Mouse (Mus musculus): ENCODE measurements around the gene Negr1. TPM values are rescaled to one million over a fixed set of nuclear protein-coding genes. Genes with fewer than 3 reads are reported as not detected.

Gene Negr1
- polyA plus RNA-seq, 1 experiment from 2014 or later, result 2.1 TPM

DNA sequence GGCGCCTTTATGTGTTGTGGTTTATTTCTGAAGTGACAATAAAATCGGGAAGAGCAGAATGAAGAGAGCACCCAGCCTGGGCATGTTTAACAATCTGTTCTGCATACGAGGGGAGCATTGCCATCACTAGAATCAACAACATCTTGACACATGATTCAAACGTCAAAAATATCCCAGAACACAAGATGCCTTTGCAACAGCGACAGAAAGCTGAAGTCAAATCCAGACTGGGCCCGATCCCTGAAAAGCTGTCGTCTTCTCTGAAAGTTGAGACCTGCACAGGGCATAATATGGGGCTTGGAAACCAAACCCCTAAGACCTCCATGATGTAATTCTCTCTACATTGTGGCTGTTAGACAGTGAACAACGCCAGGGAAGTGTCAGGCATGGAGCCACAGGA is 642.0 kb downstream of the Negr1 start:
- no peak for DNase-seq (ENCODE audit: extremely low spot score, low spot score)
- H3K27me3 ChIP-seq (ENCODE audit: poor library complexity, severe bottlenecking), result no peaks in the 10 kb centered on the region
- no peak overlapping the region for H3K27ac ChIP-seq
- H3K36me3 ChIP-seq (replicated peaks), result no peaks in the 10 kb centered on the region
- 87% methylated on average over 8 of the region's 8 CpGs for WGBS
- H3K4me3 ChIP-seq, result no peak overlapping the region
- no peaks in the 10 kb centered on the region for H3K4me1 ChIP-seq
- H3K9me3 ChIP-seq, result no peaks in the 10 kb centered on the region

DNA sequence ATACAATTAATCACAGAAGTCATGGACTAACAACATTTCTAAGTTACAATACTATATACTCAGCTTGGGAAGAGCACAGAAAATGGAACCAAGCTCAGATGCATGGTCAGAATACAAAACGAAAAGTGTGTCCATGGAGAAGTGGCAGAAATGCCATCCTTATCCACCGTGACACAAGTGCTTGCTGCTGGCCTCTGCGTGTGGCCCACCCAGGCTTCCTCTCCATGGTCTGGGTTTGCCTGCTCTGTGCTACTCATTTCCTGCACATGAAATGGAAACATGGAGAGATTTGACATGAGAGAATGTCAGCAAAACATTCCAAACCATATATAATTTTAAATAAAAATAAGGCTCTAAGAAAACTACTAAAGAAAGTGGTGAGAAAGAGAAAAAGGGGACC is 645.2 kb downstream of the Negr1 start:
- no peaks in the 10 kb centered on the region for H3K4me1 ChIP-seq
- no peaks in the 10 kb centered on the region for H3K36me3 ChIP-seq (replicated peaks)
- 62% methylated on average over 3 of the region's 3 CpGs for WGBS
- DNase-seq (ENCODE audit: extremely low spot score, low spot score), result no peak
- no peak overlapping the region for H3K4me3 ChIP-seq
- H3K9me3 ChIP-seq, result no peaks in the 10 kb centered on the region
- H3K27ac ChIP-seq, result no peak overlapping the region
- H3K27me3 ChIP-seq (ENCODE audit: poor library complexity, severe bottlenecking), result no peaks in the 10 kb centered on the region

DNA sequence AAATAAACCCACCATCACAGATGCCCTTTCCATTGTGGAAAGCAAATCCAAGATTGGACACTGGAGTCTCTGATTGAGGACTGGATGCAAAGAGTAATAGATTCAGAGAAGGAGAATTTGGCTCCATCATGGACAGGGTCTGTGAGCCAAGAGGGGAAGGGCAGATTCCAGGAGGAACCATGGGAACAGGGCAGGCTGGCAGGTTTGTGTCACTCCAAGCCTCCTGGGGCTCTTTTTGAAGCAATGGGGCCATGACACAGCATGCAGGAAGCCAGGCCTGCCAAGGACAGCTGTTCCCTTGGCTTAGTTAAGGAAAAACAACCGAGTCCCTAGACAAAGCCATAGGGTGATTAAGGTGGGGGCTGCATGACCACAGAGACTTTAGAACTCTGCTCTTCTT is 647.4 kb downstream of the Negr1 start:
- H3K4me1 ChIP-seq, result no peaks in the 10 kb centered on the region
- H3K4me3 ChIP-seq, result no peak overlapping the region
- no peaks in the 10 kb centered on the region for H3K9me3 ChIP-seq
- WGBS, result 31% methylated on average over 1 of the region's 1 CpGs
- H3K27me3 ChIP-seq (ENCODE audit: poor library complexity, severe bottlenecking), result no peaks in the 10 kb centered on the region
- H3K36me3 ChIP-seq (replicated peaks), result no peaks in the 10 kb centered on the region
- H3K27ac ChIP-seq, result no peak overlapping the region
- DNase-seq (ENCODE audit: extremely low spot score, low spot score), result no peak

DNA sequence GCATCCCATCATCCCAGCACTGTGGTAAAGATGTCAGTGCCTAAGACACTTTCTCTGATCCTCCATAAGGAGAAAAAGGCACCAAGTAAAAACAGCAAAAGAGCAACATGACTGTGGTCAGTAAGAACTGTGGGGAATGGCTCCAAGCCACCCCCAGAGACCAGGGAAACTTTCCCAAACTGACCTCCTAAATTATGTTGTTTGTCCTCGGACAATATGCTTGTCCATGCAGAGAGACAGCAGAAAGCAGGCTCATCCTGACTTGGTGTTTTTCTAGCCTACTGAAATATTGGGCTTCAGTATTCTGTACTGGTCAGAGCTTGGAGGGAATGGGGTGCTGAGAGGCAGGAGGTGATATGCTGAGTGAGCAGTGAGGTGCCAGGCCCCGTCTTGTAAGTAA is 647.8 kb downstream of the Negr1 start:
- Histone ChIP-seq H3K4me3 (no peak overlapping the region), H3K27me3 (ENCODE audit: poor library complexity, severe bottlenecking) (no peaks in the 10 kb centered on the region), H3K27ac (no peak overlapping the region), H3K36me3 (replicated peaks) (no peaks in the 10 kb centered on the region), H3K9me3 (no peaks in the 10 kb centered on the region), H3K4me1 (no peaks in the 10 kb centered on the region)
- DNase-seq (ENCODE audit: extremely low spot score, low spot score), result no peak
- WGBS, result 85% methylated on average over 2 of the region's 2 CpGs

DNA sequence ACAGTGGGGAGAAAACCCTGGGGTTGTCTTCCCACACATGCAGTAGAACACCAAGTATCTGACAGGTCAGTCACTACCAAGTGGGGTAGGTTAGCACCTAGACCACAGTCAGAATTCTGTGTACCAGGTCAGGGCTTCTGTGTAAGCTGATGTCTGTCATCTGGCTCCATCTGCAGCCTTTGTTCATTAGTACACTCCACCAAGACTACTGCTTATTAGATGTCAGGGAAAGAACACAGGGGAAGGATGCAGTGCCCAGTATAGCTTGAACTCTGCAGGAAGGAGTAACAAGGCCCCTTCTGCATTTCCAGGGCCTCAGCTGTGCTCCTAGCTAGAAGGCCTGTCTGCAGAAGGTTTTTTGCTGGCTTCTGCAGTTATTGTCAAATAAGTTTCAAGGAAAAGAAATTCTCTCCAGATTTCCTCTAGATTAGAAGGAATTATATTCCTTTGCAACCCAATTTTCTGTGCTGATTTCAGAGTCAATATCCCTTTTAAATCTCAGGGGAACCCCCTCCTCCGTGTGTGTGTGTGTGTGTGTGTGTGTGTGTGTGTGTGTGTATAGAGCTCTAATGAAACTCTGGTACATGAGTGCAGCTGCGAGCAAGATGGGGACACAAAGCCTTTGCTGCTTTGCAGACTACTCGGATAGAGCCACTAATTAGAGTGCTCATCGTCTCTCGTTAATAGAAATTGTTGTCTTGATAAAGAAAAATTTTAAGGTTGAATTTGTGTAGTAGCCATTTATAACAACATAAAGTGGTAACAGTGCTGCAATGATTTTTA is 654.5 kb downstream of the Negr1 start:
- H3K27ac ChIP-seq, result 0 out of 2 replicates have a peak overlapping the region, but pooled peaks have one; percentile 5
- H3K27me3 ChIP-seq (ENCODE audit: poor library complexity, severe bottlenecking), result no peaks in the 10 kb centered on the region

GRCm38 (mm10) chr3:157217794-157218193 is 656.2 kb downstream of the Negr1 start:
- H3K4me3 ChIP-seq, result no peak overlapping the region
- DNase-seq (ENCODE audit: extremely low spot score, low spot score), result no peak
- H3K4me1 ChIP-seq, result peaks cover 28% of the 10 kb centered on the region
- H3K27me3 ChIP-seq (ENCODE audit: poor library complexity, severe bottlenecking), result no peaks in the 10 kb centered on the region
- WGBS, result 60% methylated on average over 2 of the region's 2 CpGs
- H3K36me3 ChIP-seq (replicated peaks), result no peaks in the 10 kb centered on the region
- H3K27ac ChIP-seq, result no peak overlapping the region
- no peaks in the 10 kb centered on the region for H3K9me3 ChIP-seq

More for the DNA sequence above, 654.5 kb downstream of the Negr1 start:
- H3K9me3 ChIP-seq, result no peaks in the 10 kb centered on the region
- no peak for DNase-seq (ENCODE audit: extremely low spot score, low spot score)
- 66% methylated on average over 5 of the region's 5 CpGs for WGBS
- peaks cover 28% of the 10 kb centered on the region for H3K4me1 ChIP-seq
- no peak overlapping the region for H3K4me3 ChIP-seq
- H3K36me3 ChIP-seq (replicated peaks), result no peaks in the 10 kb centered on the region

GRCm38 (mm10) chr3:157224920-157225319 is 663.3 kb downstream of the Negr1 start:
- Histone ChIP-seq H3K27me3 (ENCODE audit: poor library complexity, severe bottlenecking) (no peaks in the 10 kb centered on the region), H3K4me3 (no peak overlapping the region), H3K36me3 (replicated peaks) (no peaks in the 10 kb centered on the region), H3K4me1 (0 out of 2 replicates have a peak, but pooled peaks cover 3% of the 10 kb centered on the region), H3K27ac (no peak overlapping the region), H3K9me3 (no peaks in the 10 kb centered on the region)
- no peak for DNase-seq (ENCODE audit: extremely low spot score, low spot score)
- 74% methylated on average over 4 of the region's 4 CpGs for WGBS

GRCm38 (mm10) chr3:157232723-157233122 is 671.1 kb downstream of the Negr1 start:
- Histone ChIP-seq H3K36me3 (replicated peaks) (no peaks in the 10 kb centered on the region), H3K9me3 (no peaks in the 10 kb centered on the region), H3K27ac (no peak overlapping the region), H3K4me1 (no peaks in the 10 kb centered on the region), H3K27me3 (ENCODE audit: poor library complexity, severe bottlenecking) (no peaks in the 10 kb centered on the region), H3K4me3 (no peak overlapping the region)
- peak; percentile 21 for DNase-seq (ENCODE audit: extremely low spot score, low spot score)
- WGBS, result 45% methylated on average over 5 of the region's 5 CpGs

DNA sequence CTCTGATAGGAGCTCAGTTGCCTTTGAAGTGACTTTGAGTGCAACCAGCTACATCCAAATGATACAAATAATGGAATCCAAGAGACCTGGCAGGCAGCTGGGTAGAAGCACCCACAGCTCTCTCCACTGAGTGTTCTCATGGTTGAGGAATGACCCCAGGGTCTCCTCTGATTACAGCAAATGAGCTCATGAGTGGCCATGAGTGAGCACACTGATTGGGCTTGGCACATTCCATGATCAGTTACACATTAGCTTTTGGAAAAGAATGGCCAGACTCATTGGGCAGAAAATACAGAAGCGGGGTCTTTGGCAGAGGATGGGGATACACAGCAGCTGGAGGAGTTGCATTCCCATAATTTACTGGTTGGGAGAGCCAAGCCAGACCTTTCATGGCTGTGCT is 678.6 kb downstream of the Negr1 start:
- Histone ChIP-seq H3K27ac (no peak overlapping the region), H3K9me3 (no peaks in the 10 kb centered on the region), H3K27me3 (ENCODE audit: poor library complexity, severe bottlenecking) (no peaks in the 10 kb centered on the region), H3K4me1 (no peaks in the 10 kb centered on the region), H3K4me3 (no peak overlapping the region), H3K36me3 (replicated peaks) (no peaks in the 10 kb centered on the region)
- no peak for DNase-seq (ENCODE audit: extremely low spot score, low spot score)
- WGBS, result 93% methylated on average over 1 of the region's 1 CpGs

- WGBS, result 42% methylated on average over 1 of the region's 1 CpGs
- no peak for DNase-seq (ENCODE audit: extremely low spot score, low spot score)
- H3K27ac ChIP-seq, result peak overlapping the region; percentile 6; the same call in 1 of the 2 replicates
These were observed 693.9 kb downstream of the Negr1 start for GRCm38 (mm10) chr3:157255446-157255845.

DNA sequence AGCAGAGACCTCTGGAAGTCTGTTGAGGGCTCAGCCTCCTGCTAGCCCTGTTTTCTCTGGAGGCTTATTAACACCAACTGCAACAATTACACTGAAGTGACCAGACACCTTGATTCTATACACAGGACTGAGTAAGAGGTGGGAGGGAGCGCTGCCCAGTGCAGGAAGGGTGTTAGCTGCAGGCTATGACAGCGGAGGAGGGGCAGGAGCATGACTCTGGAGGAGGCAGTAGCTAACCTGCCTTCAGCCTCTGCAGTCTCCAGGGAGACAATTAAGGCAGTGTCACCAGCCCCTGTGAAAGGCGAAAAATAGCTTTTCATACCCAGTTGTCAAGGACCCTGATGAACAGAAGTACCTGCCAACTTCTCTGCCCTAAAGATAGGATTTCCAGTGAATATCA is 694.3 kb downstream of the Negr1 start:
- WGBS, result 37% methylated on average over 3 of the region's 3 CpGs
- Histone ChIP-seq H3K4me1 (peaks cover 10% of the 10 kb centered on the region), H3K27me3 (ENCODE audit: poor library complexity, severe bottlenecking) (no peaks in the 10 kb centered on the region), H3K9me3 (no peaks in the 10 kb centered on the region), H3K4me3 (no peak overlapping the region), H3K27ac (peak overlapping the region; percentile 6; the same call in 1 of the 2 replicates), H3K36me3 (replicated peaks) (no peaks in the 10 kb centered on the region)
- DNase-seq (ENCODE audit: extremely low spot score, low spot score), result no peak

More at GRCm38 (mm10) chr3:157255446-157255845, 693.9 kb downstream of the Negr1 start:
- Histone ChIP-seq H3K9me3 (no peaks in the 10 kb centered on the region), H3K4me3 (no peak overlapping the region), H3K27me3 (ENCODE audit: poor library complexity, severe bottlenecking) (no peaks in the 10 kb centered on the region), H3K36me3 (replicated peaks) (no peaks in the 10 kb centered on the region), H3K4me1 (peaks cover 10% of the 10 kb centered on the region)

DNA sequence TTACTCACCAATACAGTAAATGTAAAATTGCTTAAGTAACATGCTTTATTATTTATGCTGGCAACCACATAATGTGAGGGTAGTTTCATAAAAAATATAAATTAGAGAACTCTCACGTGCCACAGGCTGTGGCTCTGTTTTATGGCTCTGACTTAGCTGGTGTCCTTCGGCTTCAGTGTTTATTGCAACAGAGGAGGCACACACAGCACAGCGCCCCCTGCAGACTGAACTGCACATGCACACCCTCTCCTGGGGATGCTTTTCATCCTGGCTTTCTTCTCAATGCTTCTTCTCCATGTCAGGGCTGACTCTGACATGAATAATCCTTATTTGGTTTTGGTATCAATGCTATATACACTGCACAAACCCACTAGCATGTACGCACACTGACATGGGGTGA is 707.1 kb downstream of the Negr1 start:
- no peak overlapping the region for H3K27ac ChIP-seq
- H3K27me3 ChIP-seq (ENCODE audit: poor library complexity, severe bottlenecking), result no peaks in the 10 kb centered on the region
- H3K9me3 ChIP-seq, result no peaks in the 10 kb centered on the region
- H3K4me1 ChIP-seq, result no peaks in the 10 kb centered on the region
- no peak overlapping the region for H3K4me3 ChIP-seq
- no peak for DNase-seq (ENCODE audit: extremely low spot score, low spot score)
- no peaks in the 10 kb centered on the region for H3K36me3 ChIP-seq (replicated peaks)
- WGBS, result 73% methylated on average over 4 of the region's 4 CpGs

DNA sequence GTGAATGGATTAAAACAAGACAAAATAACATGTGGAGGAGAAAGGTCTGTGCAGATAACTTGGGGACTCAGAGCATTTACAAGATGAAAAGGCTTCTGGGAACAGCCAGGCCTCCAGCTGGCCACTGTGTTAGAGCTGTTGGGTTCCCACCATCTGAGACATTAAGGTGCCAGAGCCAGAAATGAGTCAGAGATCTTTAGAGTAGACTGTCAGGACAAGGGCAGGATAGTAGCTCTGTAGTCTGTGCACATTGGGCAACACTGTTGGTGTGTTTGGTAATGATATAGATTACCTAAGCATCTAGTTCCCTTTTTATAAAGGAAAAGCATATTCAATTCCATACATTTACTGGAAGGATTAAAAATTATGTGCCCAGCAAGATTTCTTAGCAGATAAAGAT is 710.8 kb downstream of the Negr1 start:
- Histone ChIP-seq H3K4me3 (no peak overlapping the region), H3K9me3 (no peaks in the 10 kb centered on the region), H3K27ac (no peak overlapping the region), H3K27me3 (ENCODE audit: poor library complexity, severe bottlenecking) (no peaks in the 10 kb centered on the region), H3K4me1 (no peaks in the 10 kb centered on the region), H3K36me3 (replicated peaks) (no peaks in the 10 kb centered on the region)
- no peak for DNase-seq (ENCODE audit: extremely low spot score, low spot score)
